8 mouse cellular contexts compared by ENCODE assay signal in genomic region chr5:114596604-114597003, GRCm38 (mm10). TPM values are rescaled to one million over a fixed set of nuclear protein-coding genes. Genes with fewer than 3 reads are reported as not detected.
DNase-seq lines count a peak whose midpoint lies in the region; ATAC-seq lines count a peak whose summit lies in the region.

No protein-coding gene starts in this region.

- no peak for ATAC-seq in hindbrain, embryonic 12.5 days (ENCODE audit: low FRiP score)

- no peaks in the 10 kb centered on the region for H3K27me3 ChIP-seq in hindbrain, embryonic 12.5 days

- peaks cover 49% of the 10 kb centered on the region for H3K4me1 ChIP-seq in hindbrain, embryonic 12.5 days

- H3K4me2 ChIP-seq in hindbrain, embryonic 12.5 days (replicated peaks) = 0 out of 2 replicates have a peak overlapping the region, but pooled peaks have one; percentile 4

- H3K36me3 ChIP-seq in hindbrain, embryonic 12.5 days = 0 out of 2 replicates have a peak, but pooled peaks cover 8% of the 10 kb centered on the region

- H3K9ac ChIP-seq in hindbrain, embryonic 12.5 days = no peak overlapping the region

- H3K4me3 ChIP-seq in hindbrain, embryonic 12.5 days = no peak overlapping the region

- peak; percentile 70 for DNase-seq in adrenal gland, adult 2 months
- DNase-seq in adrenal gland, postnatal 10 days = no peak
- DNase-seq in ZHBTc4 (ENCODE audit: low read depth, low spot score) = peak; percentile 46
- DNase-seq in lung, postnatal 25 days (ENCODE audit: low spot score) = peak; percentile 42
- DNase-seq in thymus, postnatal 10 days (ENCODE audit: low spot score in 2 of 2) = peak; percentile 69 to 73
- DNase-seq in layer of hippocampus, adult 9-10 months (ENCODE audit: low spot score) = no peak
- no peak for DNase-seq in cerebellum, postnatal 25 days

- WGBS in hindbrain, embryonic 12.5 days = 20% methylated on average over 10 of the region's 10 CpGs

- H3K27ac ChIP-seq in hindbrain, embryonic 12.5 days = 0 out of 2 replicates have a peak overlapping the region, but pooled peaks have one; percentile 7

- no peaks in the 10 kb centered on the region for H3K9me3 ChIP-seq in hindbrain, embryonic 12.5 days (replicated peaks)

RNA-seq across cellular contexts. Expression of gene Fam222a, which starts 28.8 kb away (rescaled TPM):
- total RNA-seq in adrenal gland, adult 2 months (2021) = 10 to 100 TPM; 32.9 to 84.3 TPM
- 68.3 and 72.0 TPM in 2 replicates for polyA plus RNA-seq in adrenal gland, adult 2 months (2012; rRNA removed)
- 10 to 100 TPM; 29.5 to 56.8 TPM for total RNA-seq in adrenal gland, postnatal 10 days (2021)
- 9.4 and 9.9 TPM in 2 replicates for polyA plus RNA-seq in hindbrain, embryonic 12.5 days (2016; fragmentation: Nextera tagmentation; extraction: Ambion mirVana)

Comparison
In these comparisons a context has a peak if more than half of its experiments do, and no peak if none do; other contexts are left out.
1. DNase-seq: peak in adrenal gland, adult 2 months (single experiment), ZHBTc4 (single experiment), lung, postnatal 25 days (single experiment) and thymus, postnatal 10 days (2 of 2); none in adrenal gland, postnatal 10 days (single experiment), layer of hippocampus, adult 9-10 months (single experiment) and cerebellum, postnatal 25 days (0 of 2).